Mouse (Mus musculus) heart, embryonic 14.5 days (tissue): ENCODE measurements around the gene Adm2. TPM values are rescaled to one million over a fixed set of nuclear protein-coding genes. Genes with fewer than 3 reads are reported as not detected.
A peak's percentile ranks its signal among the peaks of the same experiment; 100 is the strongest.

Source experiments
- ATAC-seq: fragments of 200-750 bp; cut with Nextera tagmentation; 2 replicates; pipeline ENCODE4 v1.8.0; 2017; ENCODE audit warnings: low read depth, moderate TSS enrichment; ENCODE audit not compliant: insufficient number of reproducible peaks, insufficient read depth, low FRiP score
- H3K27ac ChIP-seq, 2 experiments: fragments of 200-500 bp in 1 of 2; fragments of 300-500 bp in 1 of 2; sonication (generic) in 1 of 2; replicated peaks in 1 of 2; 2 replicates each; pipeline ENCODE4 v1.5.1; 2012 to 2014; ENCODE audit warnings: low read depth in 2 of 2, low read length in 2 of 2, control low read depth in 1 of 2, mild to moderate bottlenecking in 1 of 2, mixed read lengths in 1 of 2; ENCODE audit not compliant: control insufficient read depth in 1 of 2, insufficient read depth in 1 of 2
- H3K27me3 ChIP-seq: fragments of 300-500 bp; sonication (generic); 2 replicates; pipeline ENCODE4 v1.6.1; 2014; ENCODE audit warnings: mild to moderate bottlenecking, low read length, control low read depth; ENCODE audit not compliant: control insufficient read depth, insufficient read depth
- H3K36me3 ChIP-seq: fragments of 300-500 bp; sonication (generic); 2 replicates; pipeline ENCODE4 v1.6.1; 2014; ENCODE audit warnings: mild to moderate bottlenecking, control low read depth, low read length, mixed read lengths; ENCODE audit not compliant: control insufficient read depth, insufficient read depth
- H3K4me1 ChIP-seq, 2 experiments: fragments of 200-500 bp in 1 of 2; fragments of 300-500 bp in 1 of 2; sonication (generic) in 1 of 2; 2 replicates each; pipeline ENCODE4 v1.6.1; 2012 to 2014; ENCODE audit warnings: low read length in 2 of 2, control low read depth in 1 of 2, mixed read lengths in 1 of 2; ENCODE audit not compliant: control insufficient read depth in 2 of 2, insufficient read depth in 2 of 2
- H3K4me2 ChIP-seq: fragments of 300-500 bp; sonication (generic); 2 replicates; pipeline ENCODE4 v1.6.1; 2014; ENCODE audit warnings: mild to moderate bottlenecking, low read length
- H3K4me3 ChIP-seq, 2 experiments: fragments of 200-500 bp in 1 of 2; fragments of 300-500 bp in 1 of 2; sonication (generic) in 1 of 2; 2 replicates each; pipeline ENCODE4 v1.5.1; 2012 to 2014; ENCODE audit warnings: low read length in 2 of 2, mild to moderate bottlenecking in 2 of 2, control low read depth in 1 of 2, low read depth in 1 of 2, moderate library complexity in 1 of 2; ENCODE audit not compliant: control insufficient read depth in 1 of 2, insufficient read depth in 1 of 2
- H3K9ac ChIP-seq: fragments of 300-500 bp; sonication (generic); 2 replicates; pipeline ENCODE4 v1.6.1; 2014; ENCODE audit warnings: mild to moderate bottlenecking, low read length
- H3K9me3 ChIP-seq: fragments of 300-500 bp; sonication (generic); 2 replicates; pipeline ENCODE4 v1.6.1; 2016; ENCODE audit warnings: low read length, control low read depth; ENCODE audit not compliant: control insufficient read depth
- WGBS: fragments of 180-500 bp; shearing (Covaris S2); extraction: QIAGEN DNeasy Blood & Tissue Kit; methylation state at CpG from one replicate; pipeline ENCODE4 v1.1.7; 2014; 5-methylcytosine and 5-hydroxymethylcytosine counted together
- microRNA-seq: library from miRNA; unstranded; fragments of <30 nt; microRNA quantifications from one replicate; pipeline ENCODE4, GENCODE M21; 2016
- polyA plus RNA-seq: library from polyadenylated mRNA; unstranded; fragments of >200 nt; fragmentation: Nextera tagmentation; extraction: Ambion mirVana; gene quantifications from 2 replicates; pipeline ENCODE4 v1.2.1, GENCODE M21; 2014

Gene Adm2
- polyA plus RNA-seq, 1 experiment from 2014 or later = 0.20 TPM

DNA sequence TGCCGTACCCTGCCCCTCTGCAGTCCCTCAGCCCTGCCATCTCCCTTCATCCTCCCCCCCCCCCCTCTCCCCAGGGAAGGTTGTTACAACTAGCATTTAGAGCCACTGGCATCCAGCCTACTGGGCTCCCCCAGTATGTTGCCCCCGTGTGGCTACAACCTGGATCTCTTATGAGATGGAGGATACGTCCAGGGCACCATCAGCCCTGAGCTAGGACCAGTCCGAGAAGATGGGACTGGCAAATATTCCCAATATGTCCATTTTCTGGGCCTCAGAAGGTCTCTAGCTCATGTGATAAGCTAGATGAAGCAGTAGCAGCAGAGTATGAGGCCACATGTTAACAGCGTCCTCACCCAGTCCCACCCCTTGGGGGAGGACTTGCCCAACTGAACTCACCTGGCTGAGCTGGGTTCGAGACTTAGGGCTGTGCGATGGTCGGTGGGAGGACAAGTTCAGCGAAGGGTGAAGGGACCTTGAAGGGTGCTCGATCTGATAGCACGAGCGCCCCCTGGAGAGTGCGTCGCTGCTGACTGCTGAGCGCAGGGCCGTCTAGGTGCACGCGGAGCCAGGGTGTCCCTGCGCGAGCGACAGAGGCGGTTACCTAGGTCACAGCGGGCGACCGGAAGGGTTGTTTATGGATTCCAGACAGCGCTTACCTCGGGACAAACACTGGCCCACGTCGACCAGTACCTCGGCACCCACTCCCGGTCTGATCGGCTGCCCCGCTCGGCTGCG, 50.7 kb downstream of the Adm2 start:
- Histone ChIP-seq H3K4me1 (peaks cover 10 to 14% of the 10 kb centered on the region in 2 experiments; a peak in 3 of 4 replicates), H3K9me3 (no peaks in the 10 kb centered on the region), H3K27ac (peak overlapping the region; percentile 82 to 93), H3K27me3 (peaks cover 24% of the 10 kb centered on the region), H3K4me3 (peak overlapping the region; percentile 59 to 77), H3K4me2 (peak overlapping the region; percentile 93), H3K9ac (peak overlapping the region; percentile 84), H3K36me3 (peaks cover 47% of the 10 kb centered on the region)
- ATAC-seq = peak; percentile 77
- WGBS = 1% methylated on average over 35 of the region's 35 CpGs

GRCm38 (mm10) chr15:89373762-89374248, 51.3 kb downstream of the Adm2 start, which contains the start of gene Sco2:
Sco2 (minus strand) TSS chr15:89373846.
- H3K4me1 ChIP-seq = peaks cover 16 to 20% of the 10 kb centered on the region in 2 experiments; a peak in 3 of 4 replicates
- H3K36me3 ChIP-seq = peaks cover 41% of the 10 kb centered on the region
- peak within 1 kb of the TSS; percentile 82 to 93 for H3K27ac ChIP-seq
- H3K9ac ChIP-seq = peak within 1 kb of the TSS; percentile 84
- no peaks in the 10 kb centered on the region for H3K9me3 ChIP-seq
- H3K27me3 ChIP-seq = peaks cover 30% of the 10 kb centered on the region
- peak within 1 kb of the TSS; percentile 59 to 77 for H3K4me3 ChIP-seq
- H3K4me2 ChIP-seq = peak within 1 kb of the TSS; percentile 93
- peak; percentile 71 for ATAC-seq
- 0% methylated on average over 39 of the region's 42 CpGs for WGBS

Small RNAs within 50 kb of the gene (microRNA-seq; reads per million reads assigned to microRNA genes)
- gene Mir6959 = not detected

Other genes with a start within 250 kb of the Adm2 start
- gene Trabd, start 247.6 kb upstream of the Adm2 start, polyA plus RNA-seq = 51.6 and 51.9 TPM in 2 replicates
- gene Selenoo, start 233.6 kb upstream of the Adm2 start, polyA plus RNA-seq = 14.0 and 16.4 TPM in 2 replicates
- gene Tubgcp6, start 199.6 kb upstream of the Adm2 start, polyA plus RNA-seq = 10.9 and 11.3 TPM in 2 replicates
- 11.0 and 11.5 TPM in 2 replicates for gene Hdac10, start 194.0 kb upstream of the Adm2 start, polyA plus RNA-seq
- 21.0 and 23.0 TPM in 2 replicates for gene Mapk12, start 182.0 kb upstream of the Adm2 start, polyA plus RNA-seq
- 2.5 and 3.2 TPM in 2 replicates for gene Mapk11, start 173.1 kb upstream of the Adm2 start, polyA plus RNA-seq
- gene Plxnb2, start 141.9 kb upstream of the Adm2 start, polyA plus RNA-seq = 87.4 and 99.3 TPM in 2 replicates
- gene Dennd6b, start 126.2 kb upstream of the Adm2 start, polyA plus RNA-seq = 14.8 and 16.6 TPM in 2 replicates
- gene Ppp6r2, start 111.2 kb upstream of the Adm2 start, polyA plus RNA-seq = 21.9 and 22.9 TPM in 2 replicates
- 38.2 and 45.1 TPM in 2 replicates for gene Sbf1, start 7.4 kb upstream of the Adm2 start, polyA plus RNA-seq
- not detected in 2 replicates for gene Miox, start 11.7 kb downstream of the Adm2 start, polyA plus RNA-seq
- gene Lmf2, start 32.9 kb downstream of the Adm2 start, polyA plus RNA-seq = 33.5 and 36.2 TPM in 2 replicates
- 95.0 and 97.6 TPM in 2 replicates for gene Ncaph2, start 33.0 kb downstream of the Adm2 start, polyA plus RNA-seq
- 7.9 and 9.4 TPM in 2 replicates for gene Sco2, start 51.1 kb downstream of the Adm2 start, polyA plus RNA-seq
- gene Tymp, start 54.3 kb downstream of the Adm2 start, polyA plus RNA-seq = 1.2 and 1.6 TPM in 2 replicates
- 0.36 and 0.76 TPM in 2 replicates for gene Odf3b, start 56.6 kb downstream of the Adm2 start, polyA plus RNA-seq
- gene Klhdc7b, start 62.2 kb downstream of the Adm2 start, polyA plus RNA-seq = not detected in 2 replicates
- not detected in 2 replicates for gene Syce3, start 87.8 kb downstream of the Adm2 start, polyA plus RNA-seq
- gene Cpt1b, start 103.1 kb downstream of the Adm2 start, polyA plus RNA-seq = 190 and 218 TPM in 2 replicates
- gene C730034F03Rik, start 106.9 kb downstream of the Adm2 start, polyA plus RNA-seq = 3.1 and 3.2 TPM in 2 replicates
- gene Gm44502, start 107.0 kb downstream of the Adm2 start, polyA plus RNA-seq = 0.53 and 0.59 TPM in 2 replicates
- gene Chkb, start 107.2 kb downstream of the Adm2 start, polyA plus RNA-seq = 68.9 and 75.0 TPM in 2 replicates
- 0.41 and 0.42 TPM in 2 replicates for gene Mapk8ip2, start 131.2 kb downstream of the Adm2 start, polyA plus RNA-seq
- 12.5 and 14.1 TPM in 2 replicates for gene Arsa, start 154.7 kb downstream of the Adm2 start, polyA plus RNA-seq
- gene Shank3, start 176.9 kb downstream of the Adm2 start, polyA plus RNA-seq = 2.2 and 2.4 TPM in 2 replicates
- gene Acr, start 245.6 kb downstream of the Adm2 start, polyA plus RNA-seq = 0.39 and 0.49 TPM in 2 replicates